Mouse (Mus musculus) heart, postnatal 10 days (tissue): Measurements from ENCODE around the gene Rpa2. TPM values are rescaled to one million over a fixed set of nuclear protein-coding genes. Genes with fewer than 3 reads are reported as not detected.

ENCODE experiments used
- DNase-seq, 2 experiments: peaks; one replicate each; pipeline ENCODE4 v3.0.0; 2021
- intact Hi-C: fragments of 180-260 bp; cut with DNase I; formaldehyde crosslinking; loops from one replicate; pipeline ENCODE4 v1.15.1; 2025
- total RNA-seq, 2 experiments: library from RNA; stranded (reverse); gene quantifications; 2 replicates each; pipeline ENCODE4 v1.2.3; 2021

Gene Rpa2
- total RNA-seq, 2 experiments from 2014 or later: 17.3 to 20.4 TPM

DNA sequence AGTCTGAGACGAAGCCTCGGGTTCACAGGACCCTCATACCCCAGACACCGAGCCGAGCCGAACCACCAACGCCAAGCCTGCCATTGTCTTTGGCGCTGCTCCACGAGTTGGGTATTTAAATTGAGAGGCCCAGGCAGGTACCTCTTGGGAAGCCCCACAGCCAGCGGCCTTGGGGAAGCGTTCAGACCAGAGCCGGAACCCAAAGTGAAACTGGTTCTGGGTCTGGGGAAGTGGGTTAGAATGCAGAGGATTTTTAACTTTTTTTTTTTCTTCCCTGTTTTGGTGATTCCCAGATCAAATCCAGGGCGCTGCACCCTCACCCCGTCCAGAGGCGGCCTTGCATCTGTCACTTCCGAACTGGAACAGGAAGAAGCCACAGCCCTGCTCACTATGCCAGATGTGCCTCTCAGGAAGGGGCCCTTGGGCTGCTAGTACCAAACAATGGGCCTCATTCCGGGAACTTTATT lies 34.1 kb downstream of the Rpa2 start:
- intact Hi-C loops: no loop called here
- peak; percentile 44 to 50 for DNase-seq

DNA sequence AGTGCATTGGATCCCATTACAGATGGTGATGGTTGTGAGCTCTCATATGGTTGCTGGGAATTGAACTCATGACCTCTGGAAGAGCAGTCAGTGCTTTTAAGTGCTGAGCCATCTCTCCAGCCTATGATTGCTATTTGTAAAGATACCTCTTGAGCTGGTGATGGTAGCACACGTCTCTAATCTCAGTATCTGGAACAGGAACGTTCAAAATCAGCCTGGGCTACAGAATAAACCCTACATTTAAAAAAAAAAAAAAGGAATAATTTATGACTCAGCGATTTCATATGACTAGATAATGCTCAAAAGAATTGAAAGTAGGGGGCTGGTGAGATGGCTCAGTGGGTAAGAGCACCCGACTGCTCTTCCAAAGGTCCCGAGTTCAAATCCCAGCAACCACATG lies 35.1 kb downstream of the Rpa2 start:
- intact Hi-C loops: no loop called here
- no peak for DNase-seq

DNA sequence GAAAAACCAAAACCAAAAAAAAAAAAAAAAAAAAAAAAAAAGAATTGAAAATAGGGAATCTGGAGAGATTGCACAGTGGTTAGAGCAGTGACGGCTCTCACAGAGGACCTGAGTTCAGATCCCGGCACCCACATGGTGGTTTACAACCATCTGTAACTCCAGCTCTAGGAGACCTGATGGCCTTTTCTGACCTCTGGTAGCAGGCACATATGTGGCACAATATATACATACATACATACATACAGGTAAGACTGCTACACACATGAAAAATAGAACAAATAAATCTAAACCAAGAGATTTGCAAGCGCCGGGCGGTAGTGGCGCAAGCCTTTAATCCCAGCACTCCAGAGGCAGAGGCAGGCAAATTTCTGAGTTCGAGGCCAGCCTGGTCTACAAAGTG lies 35.7 kb downstream of the Rpa2 start:
- no peak for DNase-seq

DNA sequence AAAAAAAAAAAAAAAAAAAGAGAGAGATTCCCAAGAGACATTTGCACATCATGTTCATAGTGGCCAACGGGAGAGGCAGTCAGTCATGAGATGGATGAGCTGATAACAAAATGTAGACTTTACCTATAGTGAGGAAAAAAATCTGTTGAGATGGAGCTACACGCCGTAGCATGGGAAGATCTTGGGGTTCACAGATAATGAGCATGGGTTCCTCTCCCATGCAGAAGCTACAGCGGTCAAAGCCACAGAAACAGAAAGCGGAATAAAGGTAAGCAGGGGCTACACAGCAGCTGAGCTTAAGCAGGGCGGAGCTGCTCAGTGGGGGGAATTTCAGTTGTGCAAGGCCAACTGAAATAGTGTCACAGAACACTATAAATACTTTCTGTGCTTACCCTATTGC lies 36.2 kb downstream of the Rpa2 start:
- DNase-seq: no peak
- intact Hi-C loops: no loop called here

More for the DNA sequence above, 35.7 kb downstream of the Rpa2 start:
- intact Hi-C loops: no loop called here

DNA sequence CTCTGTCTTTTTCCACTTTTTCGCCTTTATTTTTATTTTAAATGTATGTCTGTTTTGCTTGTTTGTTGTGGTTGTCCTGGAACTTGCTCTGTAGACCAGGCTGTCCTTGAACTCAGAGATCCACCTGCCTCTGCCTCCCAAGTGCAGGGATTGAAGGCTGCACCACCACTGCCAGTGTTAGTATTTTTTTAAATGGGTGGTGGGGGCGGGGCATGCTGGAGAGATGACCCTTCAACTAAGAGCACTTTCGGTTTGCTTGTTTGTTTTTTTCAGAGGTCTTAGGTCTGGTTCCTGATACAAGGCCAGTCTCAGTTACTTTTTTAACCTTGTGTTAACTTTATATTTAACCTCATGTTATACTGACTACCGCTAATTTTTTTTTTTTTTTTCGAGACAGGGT lies 37.0 kb downstream of the Rpa2 start:
- intact Hi-C loops: no loop called here
- no peak for DNase-seq

DNA sequence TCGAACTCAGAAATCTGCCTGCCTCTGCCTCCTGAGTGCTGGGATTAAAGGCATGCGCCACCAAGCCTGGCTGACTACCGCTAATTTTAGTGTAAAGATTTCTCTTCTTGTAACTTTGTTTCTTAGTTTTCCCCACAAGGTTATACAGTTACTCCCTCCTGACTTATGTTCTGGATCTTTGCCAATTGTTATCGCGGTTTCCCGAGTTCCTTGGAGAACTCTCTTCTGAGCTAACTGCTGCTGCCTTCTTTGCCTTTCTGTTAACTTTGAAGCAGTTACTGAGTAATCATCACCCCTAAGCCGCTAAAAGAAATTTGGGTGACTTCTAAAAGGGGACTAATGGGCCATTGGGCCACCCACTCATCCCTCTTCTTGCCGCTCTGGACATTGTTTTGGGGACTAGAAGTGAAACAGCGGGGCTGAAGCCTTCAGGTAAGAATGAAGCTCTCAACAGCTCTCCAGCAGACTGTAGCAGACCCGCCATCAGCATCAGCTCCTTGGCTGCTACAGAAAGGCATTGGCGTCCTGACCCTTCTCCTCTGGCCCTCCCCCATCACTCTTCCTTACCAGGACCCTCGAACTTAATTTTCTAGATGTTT lies 37.6 kb downstream of the Rpa2 start:
- DNase-seq: no peak
- intact Hi-C loops: no loop called here

DNA sequence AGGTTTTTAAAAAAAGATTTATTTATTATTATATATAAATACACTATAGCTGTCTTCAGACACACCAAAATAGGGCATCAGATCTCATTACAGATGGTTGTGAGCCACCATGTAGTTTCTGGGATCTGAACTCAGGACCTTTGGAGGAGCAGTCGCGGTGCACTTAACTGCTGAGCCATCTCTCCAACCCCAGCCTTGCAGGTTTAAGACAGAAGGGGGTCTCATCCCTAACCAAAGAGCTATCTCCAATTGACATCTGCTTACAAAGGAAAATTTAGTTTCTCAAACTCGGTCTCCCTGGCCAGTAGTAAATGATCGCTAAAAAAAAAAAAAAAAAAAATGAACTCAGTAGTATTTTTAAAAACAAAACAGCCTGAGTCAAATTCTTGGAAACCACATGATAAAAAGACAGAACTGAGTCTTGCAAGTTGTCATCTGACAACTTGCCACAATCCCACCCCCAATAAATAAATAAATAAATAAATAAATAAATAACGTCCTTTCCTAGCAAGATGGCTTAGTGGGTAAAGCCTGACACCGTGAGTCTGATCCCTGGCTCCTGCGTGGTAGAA lies 38.6 kb downstream of the Rpa2 start:
- DNase-seq: no peak
- intact Hi-C loops: no loop called here

DNA sequence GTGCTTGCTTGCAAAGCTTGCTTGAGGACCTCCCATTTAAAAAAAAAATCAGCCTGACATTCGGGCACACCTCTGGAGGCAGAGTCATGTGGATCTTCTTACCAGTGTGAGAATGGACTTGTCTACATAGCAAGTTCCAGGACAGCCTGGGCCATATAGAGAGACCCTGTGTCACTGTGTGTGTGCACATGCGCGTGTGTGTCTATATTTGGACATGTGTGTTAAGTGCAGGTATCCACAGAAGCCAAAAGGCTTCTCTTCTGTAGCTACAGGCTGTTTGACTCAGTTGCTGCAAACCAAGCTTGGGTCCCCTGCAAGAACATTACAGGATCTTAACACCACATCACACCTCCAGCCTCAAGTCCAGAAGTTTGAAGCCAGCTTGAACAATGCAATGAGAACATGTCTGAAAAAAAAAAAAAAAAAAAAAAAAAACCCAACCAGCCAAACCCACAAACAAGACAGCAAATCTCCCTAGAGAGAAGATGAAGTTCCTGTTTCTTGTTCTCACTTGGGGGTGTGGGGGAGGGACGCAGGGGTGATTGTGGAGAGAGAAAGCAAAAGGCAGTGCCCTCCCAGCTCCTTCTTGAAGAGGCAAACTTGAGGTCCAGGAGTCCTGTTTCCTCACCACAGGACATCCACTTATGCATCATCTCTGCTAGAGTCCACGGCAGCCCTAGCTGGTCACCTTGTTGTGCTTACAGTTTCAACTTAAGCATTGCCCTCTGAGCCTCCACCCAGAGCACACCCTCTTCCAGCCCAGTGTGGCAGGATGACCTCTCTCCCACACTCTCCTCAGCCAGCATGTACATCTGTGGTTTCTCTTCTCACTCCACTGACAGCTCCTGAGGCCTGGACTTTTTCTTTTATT lies 39.9 kb downstream of the Rpa2 start:
- intact Hi-C loops: no loop called here
- peak; percentile 25 to 38 for DNase-seq

DNA sequence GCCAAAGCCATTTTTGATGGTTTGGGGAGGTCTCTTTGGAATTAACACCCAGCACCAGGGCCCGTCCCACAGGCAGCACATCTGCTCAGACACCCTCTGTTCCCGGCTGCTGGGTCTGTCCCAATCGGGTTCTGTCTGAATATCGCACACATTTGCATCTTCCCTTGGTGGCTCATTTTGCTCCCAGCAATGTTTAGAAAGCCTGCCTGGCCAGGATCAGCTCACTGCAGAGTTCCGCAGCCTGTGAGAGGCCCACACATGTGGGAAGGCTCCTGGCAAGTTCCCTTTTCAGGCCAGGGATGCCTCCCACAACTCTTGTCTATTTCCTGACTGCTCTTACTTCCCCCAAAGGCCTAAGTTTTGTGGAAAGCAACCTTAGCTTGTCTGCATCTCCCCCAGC lies 41.5 kb downstream of the Rpa2 start:
- intact Hi-C loops: no loop called here
- peak; percentile 27 to 32 for DNase-seq

DNA sequence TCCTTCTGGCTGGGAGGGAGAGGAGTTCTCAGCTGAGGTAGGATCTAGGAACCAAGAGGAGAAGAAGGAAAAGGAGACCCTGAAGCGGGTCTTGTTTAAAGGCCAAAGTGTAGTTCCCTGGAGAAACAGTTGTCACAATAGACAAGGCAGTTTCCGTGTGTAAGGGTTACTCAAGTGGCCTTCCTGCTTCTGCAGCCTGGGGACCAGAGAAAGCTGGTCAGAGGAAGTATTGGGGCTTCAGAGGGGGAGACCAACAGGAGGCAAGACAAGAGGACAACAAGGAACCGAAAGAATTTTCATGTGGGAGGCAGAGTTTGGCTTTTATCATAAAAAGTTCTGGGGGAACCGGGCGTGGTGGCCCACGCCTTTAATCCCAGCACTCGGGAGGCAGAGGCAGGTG lies 48.3 kb downstream of the Rpa2 start:
- intact Hi-C loops: no loop called here
- DNase-seq: no peak

DNA sequence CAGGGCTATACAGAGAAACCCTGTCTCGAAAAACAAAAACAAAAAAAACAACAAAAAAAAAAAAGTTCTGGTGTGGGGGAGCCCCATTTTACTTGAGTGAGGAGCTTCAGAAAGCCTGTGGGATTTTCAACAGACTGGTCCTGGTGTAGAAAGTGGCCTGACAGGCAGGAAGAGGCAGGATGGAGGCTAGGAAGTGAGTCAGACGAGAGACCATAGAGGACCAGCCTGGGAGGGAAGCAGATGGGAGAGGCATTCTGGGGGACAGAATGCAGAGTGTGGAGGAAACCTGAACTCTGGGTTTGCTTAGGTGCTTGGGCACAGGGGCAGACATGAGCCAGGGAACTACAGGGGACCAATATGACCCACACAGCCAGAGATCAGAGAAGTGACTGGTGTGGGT lies 48.7 kb downstream of the Rpa2 start:
- intact Hi-C loops: no loop called here
- no peak for DNase-seq

DNA sequence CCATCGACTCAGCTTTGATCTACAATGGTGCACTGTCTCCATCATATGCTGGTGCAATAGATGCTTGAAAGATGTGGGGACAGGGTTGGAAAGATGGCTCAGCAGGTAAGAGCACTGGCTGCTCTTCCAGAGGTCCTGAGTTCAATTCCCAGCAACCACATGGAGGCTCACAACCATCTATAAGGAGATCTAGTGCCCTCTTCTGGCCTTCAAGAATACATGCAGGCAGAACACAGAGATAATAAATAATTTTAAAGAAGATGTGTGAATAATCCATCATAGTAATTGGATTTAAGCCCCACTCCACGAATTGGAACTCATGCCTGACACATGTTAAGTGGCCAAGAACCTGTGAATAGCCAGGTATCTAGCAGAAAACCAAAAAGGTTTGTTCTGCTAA lies 50.3 kb downstream of the Rpa2 start:
- intact Hi-C loops: no loop called here
- DNase-seq: no peak

DNA sequence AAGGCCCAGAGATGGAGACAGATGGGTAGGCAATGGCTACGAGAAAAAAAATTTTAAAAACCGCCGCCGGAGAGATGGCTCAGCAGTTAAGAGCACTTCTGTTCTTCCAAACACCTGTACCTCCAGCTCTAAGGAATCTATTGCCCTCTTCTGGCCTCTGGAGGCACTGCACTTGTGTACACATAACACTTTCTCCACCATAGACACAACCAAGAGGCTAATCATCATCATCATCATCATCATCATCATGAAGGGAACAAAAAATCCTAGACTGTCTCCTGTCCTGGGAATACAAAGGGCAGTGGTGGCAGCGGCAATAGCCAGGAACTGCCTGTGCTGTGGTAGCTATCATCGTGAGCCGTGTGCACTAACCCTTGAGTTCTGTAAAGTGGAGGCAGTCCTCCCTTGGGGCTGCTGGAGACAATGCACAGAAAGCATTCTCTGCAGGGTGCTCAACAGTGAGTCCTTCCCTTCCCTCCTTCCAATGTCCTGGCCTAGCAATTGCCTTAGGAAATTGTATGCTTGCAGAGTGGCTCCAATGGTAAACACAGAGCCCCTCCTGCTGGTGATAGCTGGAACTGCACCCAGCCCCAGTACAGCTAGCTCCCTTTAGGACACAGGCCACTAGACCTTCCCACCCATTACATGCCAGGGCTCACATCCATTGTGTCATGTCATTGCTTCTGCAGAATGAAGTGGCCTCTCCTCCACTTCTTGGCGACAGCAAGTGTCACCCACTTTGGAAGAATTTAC lies 55.7 kb downstream of the Rpa2 start:
- intact Hi-C loops: loop anchor here (1.0 kb wide), 1 partner anchor 47 kb away; no protein-coding TSS in a partner anchor
- DNase-seq: peak; percentile 80 to 87

Other genes with a start within 250 kb of the Rpa2 start
- gene Atpif1, start 234.7 kb upstream of the Rpa2 start, total RNA-seq: 100 to 1,000 TPM; 546 to 631 TPM
- 10 to 100 TPM; 71.0 to 77.5 TPM for gene Dnajc8, start 232.8 kb upstream of the Rpa2 start, total RNA-seq
- 1 to 10 TPM; 1.1 to 1.7 TPM for gene Ptafr, start 204.3 kb upstream of the Rpa2 start, total RNA-seq
- 10 to 100 TPM; 33.4 to 41.1 TPM for gene Eya3, start 129.3 kb upstream of the Rpa2 start, total RNA-seq
- gene Xkr8, start 35.8 kb upstream of the Rpa2 start, total RNA-seq: 1 to 10 TPM; 2.1 to 4.0 TPM
- 1 to 10 TPM; 1.2 TPM for gene Smpdl3b, start 11.1 kb upstream of the Rpa2 start, total RNA-seq
- 1 to 10 TPM; 2.6 to 3.3 TPM for gene Themis2, start 28.1 kb downstream of the Rpa2 start, total RNA-seq
- gene Ppp1r8, start 74.8 kb downstream of the Rpa2 start, total RNA-seq: 10 to 100 TPM; 24.1 to 28.0 TPM
- gene Stx12, start 116.2 kb downstream of the Rpa2 start, total RNA-seq: 10 to 100 TPM; 47.0 to 49.9 TPM
- gene Fam76a, start 154.2 kb downstream of the Rpa2 start, total RNA-seq: 10 to 100 TPM; 40.7 to 43.5 TPM
- under 1 TPM; 0.19 to 0.40 TPM for gene Fgr, start 205.8 kb downstream of the Rpa2 start, total RNA-seq
- 10 to 100 TPM; 54.0 to 63.0 TPM for gene Ahdc1, start 242.9 kb downstream of the Rpa2 start, total RNA-seq